Mouse (Mus musculus): ENCODE measurements at regions not wholly inside any gene's neighbourhood (a gene's known extent, or its start where the extent isn't known, plus 50 kb on each side); places are given as distances from the start of the nearest gene placed in this dataset.

DNA sequence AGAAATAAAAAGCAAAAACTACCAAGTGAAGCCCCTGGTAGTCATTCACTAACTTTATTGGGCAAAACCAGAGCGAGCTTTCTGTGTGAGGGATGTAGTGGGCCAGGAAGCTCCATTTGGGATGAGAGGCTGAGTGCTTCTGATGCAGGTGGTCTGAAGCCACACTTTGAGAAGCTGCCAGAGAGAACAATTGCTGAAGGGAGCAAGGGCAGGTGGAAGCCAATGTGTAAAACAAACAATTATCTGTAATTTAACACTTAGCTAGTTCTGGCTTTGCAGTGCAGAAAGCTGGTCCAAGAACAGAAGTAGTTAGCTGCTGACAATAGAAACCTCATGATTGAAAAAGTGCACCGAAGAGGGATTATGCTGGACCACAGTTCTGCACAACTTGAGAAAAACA is 284.1 kb upstream of the Sema6d start:
- H3K4me3 ChIP-seq (ENCODE audit: low read depth, low read length): no peak overlapping the region
- no peaks in the 10 kb centered on the region for H3K36me3 ChIP-seq (ENCODE audit: control insufficient read depth, insufficient read depth, low read length)
- 76% methylated on average over 2 of the region's 2 CpGs for WGBS
- ATAC-seq (ENCODE audit: insufficient read depth, low FRiP score, low TSS enrichment) (no peak), DNase-seq (ENCODE audit: low spot score) (no peak)
- no peak overlapping the region for H3K27ac ChIP-seq (ENCODE audit: low read depth, low read length)
- H3K27me3 ChIP-seq (ENCODE audit: control insufficient read depth, insufficient read depth, low read length): no peaks in the 10 kb centered on the region
- H3K4me1 ChIP-seq (ENCODE audit: control insufficient read depth, insufficient read depth, low read length): no peaks in the 10 kb centered on the region
- H3K9ac ChIP-seq (ENCODE audit: low read length): no peak overlapping the region
- H3K9me3 ChIP-seq (ENCODE audit: control insufficient read depth, low read length): no peaks in the 10 kb centered on the region
- no peak overlapping the region for H3K4me2 ChIP-seq (ENCODE audit: low read depth)

DNA sequence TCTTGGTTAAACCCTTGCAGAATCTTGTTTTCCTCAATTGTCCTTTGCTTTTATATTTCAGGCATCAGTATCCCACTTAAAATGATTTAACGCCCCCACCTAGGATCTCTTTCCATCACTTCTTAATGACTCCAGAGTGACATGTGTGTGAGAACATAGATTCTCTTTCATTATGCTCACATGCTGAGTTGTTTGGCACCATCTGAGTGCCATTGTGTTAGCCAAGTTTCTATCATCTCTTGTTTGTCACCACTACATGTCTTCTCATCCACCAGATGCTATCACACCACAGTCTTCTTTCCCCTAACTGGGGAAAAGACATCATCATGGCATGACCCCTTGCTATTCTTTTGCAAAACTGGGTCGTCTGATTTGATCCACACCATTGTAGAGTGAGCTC is 283.4 kb upstream of the Sema6d start:
- H3K36me3 ChIP-seq (ENCODE audit: control insufficient read depth, insufficient read depth, low read length): no peaks in the 10 kb centered on the region
- H3K4me1 ChIP-seq (ENCODE audit: control insufficient read depth, insufficient read depth, low read length): no peaks in the 10 kb centered on the region
- no peaks in the 10 kb centered on the region for H3K27me3 ChIP-seq (ENCODE audit: control insufficient read depth, insufficient read depth, low read length)
- H3K4me3 ChIP-seq (ENCODE audit: low read depth, low read length): no peak overlapping the region
- no peak overlapping the region for H3K9ac ChIP-seq (ENCODE audit: low read length)
- WGBS: 73% methylated on average over 2 of the region's 2 CpGs
- H3K27ac ChIP-seq (ENCODE audit: low read depth, low read length): no peak overlapping the region
- no peaks in the 10 kb centered on the region for H3K9me3 ChIP-seq (ENCODE audit: control insufficient read depth, low read length)
- DNase-seq (ENCODE audit: low spot score) (no peak), ATAC-seq (ENCODE audit: insufficient read depth, low FRiP score, low TSS enrichment) (no peak)
- H3K4me2 ChIP-seq (ENCODE audit: low read depth): no peak overlapping the region

DNA sequence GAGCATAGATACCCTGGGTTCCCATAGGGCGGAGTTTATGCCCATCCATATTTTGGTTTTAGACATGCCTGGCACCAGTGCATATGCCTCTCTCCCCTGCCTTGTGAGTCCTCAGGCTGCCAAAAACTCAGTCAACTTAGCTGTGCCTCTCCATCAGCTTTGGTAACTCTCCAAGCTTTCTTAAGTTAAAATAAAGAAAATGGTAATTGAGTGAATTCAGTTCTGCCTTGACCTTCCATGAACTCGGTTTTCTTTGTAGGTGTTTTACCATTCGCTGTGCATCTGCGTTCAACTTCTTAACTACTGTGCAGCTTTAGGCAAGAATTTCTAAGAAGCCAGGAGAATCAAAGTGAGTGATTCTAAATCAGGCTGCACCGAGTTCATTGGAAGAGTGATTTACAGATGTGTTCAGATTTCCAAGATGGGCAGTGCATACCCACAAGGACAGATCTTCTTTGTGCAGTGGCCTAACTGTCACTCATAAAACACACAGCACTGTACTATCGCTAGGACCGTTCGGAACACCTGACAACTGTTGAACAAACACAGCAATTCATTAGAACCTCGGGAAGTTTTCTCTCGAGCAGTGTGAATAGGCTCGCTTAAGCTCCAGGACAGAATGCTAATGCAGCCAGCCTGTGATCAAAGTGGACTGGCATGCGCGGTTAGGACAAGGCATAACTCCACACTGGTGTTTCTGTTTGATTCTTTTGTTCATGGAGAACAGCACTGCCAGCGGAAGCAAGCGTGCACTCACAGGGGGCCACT is 276.4 kb upstream of the Sema6d start:
- Histone ChIP-seq H3K27me3 (ENCODE audit: control insufficient read depth, insufficient read depth, low read length) (no peaks in the 10 kb centered on the region), H3K4me3 (ENCODE audit: low read depth, low read length) (no peak overlapping the region), H3K9me3 (ENCODE audit: control insufficient read depth, low read length) (no peaks in the 10 kb centered on the region), H3K9ac (ENCODE audit: low read length) (no peak overlapping the region), H3K36me3 (ENCODE audit: control insufficient read depth, insufficient read depth, low read length) (no peaks in the 10 kb centered on the region), H3K4me2 (ENCODE audit: low read depth) (peak overlapping the region; percentile 12; the same call in 1 of the 2 replicates), H3K4me1 (ENCODE audit: control insufficient read depth, insufficient read depth, low read length) (peaks cover 6% of the 10 kb centered on the region; the same call in 1 of the 2 replicates), H3K27ac (ENCODE audit: low read depth, low read length) (peak overlapping the region; percentile 70)
- ATAC-seq (ENCODE audit: insufficient read depth, low FRiP score, low TSS enrichment) (peak; percentile 89), DNase-seq (ENCODE audit: low spot score) (peak; percentile 46)
- 41% methylated on average over 15 of the region's 15 CpGs for WGBS

DNA sequence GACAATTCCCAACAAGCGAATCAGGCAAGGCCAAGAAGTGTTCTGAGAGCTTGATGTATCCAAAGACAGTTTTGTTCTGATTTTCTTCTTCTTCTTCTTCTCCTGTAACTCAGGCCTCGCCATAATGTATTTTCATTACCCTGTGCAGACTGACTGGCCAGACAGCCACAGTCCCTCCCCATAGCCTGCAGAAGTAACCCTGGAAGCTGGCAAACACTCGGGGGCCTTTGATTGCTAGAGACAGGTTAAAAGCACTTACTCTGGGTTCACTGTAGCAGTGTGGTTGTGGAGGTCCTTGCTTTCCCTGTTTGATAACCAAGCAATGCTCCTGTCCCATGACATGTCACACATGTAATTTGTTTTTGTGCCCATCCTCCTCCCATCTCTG is 275.8 kb upstream of the Sema6d start:
- ATAC-seq (ENCODE audit: insufficient read depth, low FRiP score, low TSS enrichment) (peak; percentile 25), DNase-seq (ENCODE audit: low spot score) (no peak)
- H3K27me3 ChIP-seq (ENCODE audit: control insufficient read depth, insufficient read depth, low read length): no peaks in the 10 kb centered on the region
- peaks cover 6% of the 10 kb centered on the region; the same call in 1 of the 2 replicates for H3K4me1 ChIP-seq (ENCODE audit: control insufficient read depth, insufficient read depth, low read length)
- 0 out of 2 replicates have a peak overlapping the region, but pooled peaks have one; percentile 29 for H3K9ac ChIP-seq (ENCODE audit: low read length)
- 44% methylated on average over 3 of the region's 3 CpGs for WGBS
- no peaks in the 10 kb centered on the region for H3K36me3 ChIP-seq (ENCODE audit: control insufficient read depth, insufficient read depth, low read length)
- H3K27ac ChIP-seq (ENCODE audit: low read depth, low read length): peak overlapping the region; percentile 70
- no peak overlapping the region for H3K4me3 ChIP-seq (ENCODE audit: low read depth, low read length)
- H3K4me2 ChIP-seq (ENCODE audit: low read depth): 0 out of 2 replicates have a peak overlapping the region, but pooled peaks have one; percentile 12
- H3K9me3 ChIP-seq (ENCODE audit: control insufficient read depth, low read length): no peaks in the 10 kb centered on the region

DNA sequence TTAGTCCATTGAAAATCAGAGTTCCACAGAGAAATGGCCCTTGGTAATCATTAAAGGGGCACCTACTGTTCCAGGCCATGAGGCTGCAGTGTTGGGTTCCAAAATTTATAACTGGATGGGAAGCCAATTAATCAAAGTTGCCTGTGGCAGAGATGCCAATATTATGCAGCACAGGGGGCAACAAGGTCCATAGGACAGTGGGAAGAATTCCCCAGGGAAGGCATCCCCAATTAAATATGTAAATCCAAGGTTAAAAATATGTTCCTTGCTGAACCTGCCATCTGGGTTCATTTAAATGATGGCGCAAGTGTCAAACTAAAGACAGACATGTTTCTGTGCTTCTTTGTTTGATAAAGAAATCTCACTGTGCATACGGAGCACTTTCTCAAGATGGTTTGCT is 273.1 kb upstream of the Sema6d start:
- Histone ChIP-seq H3K4me1 (ENCODE audit: control insufficient read depth, insufficient read depth, low read length) (peaks cover 6% of the 10 kb centered on the region; the same call in 1 of the 2 replicates), H3K9ac (ENCODE audit: low read length) (no peak overlapping the region), H3K4me2 (ENCODE audit: low read depth) (no peak overlapping the region), H3K36me3 (ENCODE audit: control insufficient read depth, insufficient read depth, low read length) (no peaks in the 10 kb centered on the region), H3K27me3 (ENCODE audit: control insufficient read depth, insufficient read depth, low read length) (no peaks in the 10 kb centered on the region), H3K9me3 (ENCODE audit: control insufficient read depth, low read length) (no peaks in the 10 kb centered on the region), H3K4me3 (ENCODE audit: low read depth, low read length) (no peak overlapping the region), H3K27ac (ENCODE audit: low read depth, low read length) (no peak overlapping the region)
- ATAC-seq (ENCODE audit: insufficient read depth, low FRiP score, low TSS enrichment) (no peak), DNase-seq (ENCODE audit: low spot score) (no peak)
- 77% methylated on average over 2 of the region's 2 CpGs for WGBS

DNA sequence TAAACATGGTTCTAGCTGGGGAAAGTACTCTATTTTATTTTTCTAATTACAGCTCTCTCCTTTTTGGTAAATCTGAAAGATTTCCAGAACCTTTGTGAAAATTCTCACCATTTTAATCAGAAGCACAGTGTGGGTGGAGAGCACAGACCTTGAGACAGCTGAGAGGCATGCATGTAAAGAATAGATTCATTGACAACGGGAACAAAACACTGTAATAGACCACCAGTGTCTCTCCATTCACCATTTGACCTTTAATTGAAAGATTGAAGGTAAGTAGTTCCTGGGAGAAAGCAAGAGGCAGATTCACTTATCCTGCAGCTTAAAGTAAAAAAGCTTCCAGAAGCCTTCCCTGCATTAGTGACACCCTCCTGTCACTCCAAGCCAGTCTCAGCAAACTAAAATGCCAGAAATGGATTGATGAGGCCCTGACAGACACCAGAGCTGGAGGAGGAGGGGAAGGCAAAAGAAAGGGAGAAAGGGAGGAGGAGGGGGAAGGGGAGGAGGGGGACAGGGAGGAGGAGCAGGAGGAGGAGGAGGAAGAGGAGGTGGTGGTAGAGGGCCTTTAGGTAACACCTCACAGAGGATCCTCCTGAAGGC is 256.1 kb upstream of the Sema6d start:
- no peaks in the 10 kb centered on the region for H3K36me3 ChIP-seq (ENCODE audit: control insufficient read depth, insufficient read depth, low read length)
- no peak overlapping the region for H3K9ac ChIP-seq (ENCODE audit: low read length)
- ATAC-seq (ENCODE audit: insufficient read depth, low FRiP score, low TSS enrichment) (no peak), DNase-seq (ENCODE audit: low spot score) (no peak)
- no peaks in the 10 kb centered on the region for H3K9me3 ChIP-seq (ENCODE audit: control insufficient read depth, low read length)
- no peaks in the 10 kb centered on the region for H3K27me3 ChIP-seq (ENCODE audit: control insufficient read depth, insufficient read depth, low read length)
- H3K27ac ChIP-seq (ENCODE audit: low read depth, low read length): no peak overlapping the region
- 60% methylated on average over 1 of the region's 1 CpGs for WGBS
- no peaks in the 10 kb centered on the region for H3K4me1 ChIP-seq (ENCODE audit: control insufficient read depth, insufficient read depth, low read length)
- no peak overlapping the region for H3K4me3 ChIP-seq (ENCODE audit: low read depth, low read length)
- H3K4me2 ChIP-seq (ENCODE audit: low read depth): no peak overlapping the region
